Mouse (Mus musculus) small intestine, adult 2 months (tissue): ENCODE measurements around the gene Gm17409. TPM values are rescaled to one million over a fixed set of nuclear protein-coding genes. Genes with fewer than 3 reads are reported as not detected.

Experiments
- H3K27ac ChIP-seq: fragments of 200-500 bp; 2 replicates; pipeline ENCODE4 v1.5.1; 2012; ENCODE audit warnings: low read depth, low read length, control low read depth, inconsistent platforms; ENCODE audit not compliant: insufficient read depth
- H3K27me3 ChIP-seq: fragments of 200-500 bp; 2 replicates; pipeline ENCODE4 v1.6.1; 2012; ENCODE audit warnings: mild to moderate bottlenecking, moderate library complexity, low read length, inconsistent platforms; ENCODE audit not compliant: control insufficient read depth, insufficient read depth
- H3K36me3 ChIP-seq: fragments of 200-500 bp; 2 replicates; pipeline ENCODE4 v1.6.1; 2012; ENCODE audit warnings: mild to moderate bottlenecking, low read length, control low read depth, inconsistent platforms; ENCODE audit not compliant: control insufficient read depth, insufficient read depth
- H3K4me1 ChIP-seq: fragments of 200-500 bp; 2 replicates; pipeline ENCODE4 v1.6.1; 2012; ENCODE audit warnings: low read length, inconsistent platforms, mixed read lengths; ENCODE audit not compliant: control insufficient read depth, insufficient read depth, insufficient read length
- H3K4me3 ChIP-seq: fragments of 200-500 bp; 2 replicates; pipeline ENCODE4 v1.5.1; 2012; ENCODE audit warnings: low read depth, mild to moderate bottlenecking, control low read depth, inconsistent platforms, low read length, moderate library complexity
- CTCF ChIP-seq: fragments of 200-500 bp; IDR thresholded peaks from 2 replicates; pipeline ENCODE4 v1.5.1; 2012; ENCODE audit warnings: low read depth, mild to moderate bottlenecking, control low read depth, inconsistent platforms, low read length, moderate library complexity, mixed read lengths; ENCODE audit not compliant: insufficient replicate concordance, insufficient read length; ENCODE audit errors: extremely low read depth
- POLR2A ChIP-seq: fragments of 200-500 bp; IDR thresholded peaks from 2 replicates; pipeline ENCODE4 v1.6.1; 2012; ENCODE audit warnings: low read depth, mild to moderate bottlenecking, control low read depth, inconsistent platforms, low read length, moderate library complexity
- WGBS: fragments of 180-500 bp; shearing (Covaris S2); methylation state at CpG from one replicate; pipeline ENCODE4 v1.1.7; 2018; 5-methylcytosine and 5-hydroxymethylcytosine counted together
- polyA plus RNA-seq: library from polyadenylated mRNA; depleted of rRNA; stranded (reverse); fragments of >200 nt; gene quantifications from 2 replicates; pipeline ENCODE4 v1.2.3, GENCODE M21; 2012

Gm17409 gene
- polyA plus RNA-seq, 1 experiment, result not detected

DNA sequence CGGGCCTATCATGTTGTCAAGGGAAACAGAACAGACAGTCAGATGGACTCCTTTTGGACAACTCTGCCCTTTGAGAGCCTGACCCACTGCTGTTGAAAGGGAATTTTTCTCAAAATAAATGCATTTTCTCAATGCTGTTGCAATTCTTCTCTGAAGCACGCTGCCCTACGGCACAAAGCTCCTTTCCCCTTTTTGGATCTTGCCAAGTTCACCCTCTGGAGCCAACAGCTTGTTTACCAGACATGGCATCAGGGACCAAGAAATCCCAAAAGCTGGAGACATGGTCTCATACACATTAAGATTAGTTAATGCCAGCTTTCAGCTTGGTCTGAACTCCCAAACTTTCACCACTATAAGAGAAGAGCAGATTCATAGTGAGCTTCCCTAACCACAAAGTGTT, 33.0 kb upstream of the Gm17409 start:
- Histone ChIP-seq H3K4me1 (peaks cover 2% of the 10 kb centered on the region; the same call in 1 of the 2 replicates), H3K36me3 (no peaks in the 10 kb centered on the region), H3K27me3 (no peaks in the 10 kb centered on the region), H3K27ac (no peak overlapping the region), H3K4me3 (no peak overlapping the region)
- TF ChIP-seq CTCF (no peak), POLR2A (no peak)
- 91% methylated on average over 3 of the region's 3 CpGs for WGBS

DNA sequence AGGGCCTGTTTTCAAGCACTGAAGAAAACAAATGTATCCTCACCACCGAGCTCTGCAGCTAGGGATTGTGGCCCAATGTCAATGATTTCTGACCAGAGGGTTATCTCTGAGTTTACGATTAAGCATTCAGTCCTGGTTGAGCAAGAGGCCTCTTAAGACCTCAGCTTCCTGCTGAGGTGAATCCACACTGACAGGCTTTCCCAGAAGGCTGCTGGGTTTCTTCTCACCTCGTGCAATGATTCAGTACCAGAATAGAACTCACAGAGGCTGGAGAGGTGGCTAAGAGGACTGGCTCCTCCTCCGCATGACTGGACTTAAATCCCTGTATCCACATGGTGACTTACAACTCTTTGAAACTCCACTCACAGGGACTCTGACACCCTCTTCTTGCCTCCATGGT, 26.8 kb upstream of the Gm17409 start:
- H3K4me1 ChIP-seq, result no peaks in the 10 kb centered on the region
- H3K36me3 ChIP-seq, result peaks cover 11% of the 10 kb centered on the region
- 61% methylated on average over 4 of the region's 4 CpGs for WGBS
- H3K4me3 ChIP-seq, result no peak overlapping the region
- no peaks in the 10 kb centered on the region for H3K27me3 ChIP-seq
- H3K27ac ChIP-seq, result no peak overlapping the region
- TF ChIP-seq POLR2A, result no peak

DNA sequence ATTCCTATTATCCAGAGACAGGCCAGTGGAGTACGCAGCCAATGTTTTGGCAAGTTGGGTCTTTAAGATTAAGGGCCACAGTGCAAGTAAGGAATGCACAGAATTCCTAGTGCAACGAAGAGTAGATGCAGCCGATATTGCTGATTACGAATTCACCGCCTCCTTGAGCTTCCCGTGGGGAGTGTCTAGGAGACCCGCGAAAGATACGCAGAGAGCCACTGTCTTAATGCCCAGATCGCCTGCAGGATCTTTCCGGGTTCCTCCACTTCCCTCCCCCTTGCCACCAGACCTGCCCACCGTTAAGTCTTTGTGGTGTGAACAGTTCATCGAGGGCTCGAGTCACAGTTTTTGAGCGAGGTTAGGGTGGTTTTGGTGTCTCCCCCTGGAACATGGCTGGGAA, 22.9 kb upstream of the Gm17409 start:
- H3K36me3 ChIP-seq, result peaks cover 12% of the 10 kb centered on the region
- no peak overlapping the region for H3K4me3 ChIP-seq
- H3K4me1 ChIP-seq, result no peaks in the 10 kb centered on the region
- no peaks in the 10 kb centered on the region for H3K27me3 ChIP-seq
- TF ChIP-seq POLR2A (no peak), CTCF (no peak)
- H3K27ac ChIP-seq, result no peak overlapping the region
- 92% methylated on average over 15 of the region's 15 CpGs for WGBS

DNA sequence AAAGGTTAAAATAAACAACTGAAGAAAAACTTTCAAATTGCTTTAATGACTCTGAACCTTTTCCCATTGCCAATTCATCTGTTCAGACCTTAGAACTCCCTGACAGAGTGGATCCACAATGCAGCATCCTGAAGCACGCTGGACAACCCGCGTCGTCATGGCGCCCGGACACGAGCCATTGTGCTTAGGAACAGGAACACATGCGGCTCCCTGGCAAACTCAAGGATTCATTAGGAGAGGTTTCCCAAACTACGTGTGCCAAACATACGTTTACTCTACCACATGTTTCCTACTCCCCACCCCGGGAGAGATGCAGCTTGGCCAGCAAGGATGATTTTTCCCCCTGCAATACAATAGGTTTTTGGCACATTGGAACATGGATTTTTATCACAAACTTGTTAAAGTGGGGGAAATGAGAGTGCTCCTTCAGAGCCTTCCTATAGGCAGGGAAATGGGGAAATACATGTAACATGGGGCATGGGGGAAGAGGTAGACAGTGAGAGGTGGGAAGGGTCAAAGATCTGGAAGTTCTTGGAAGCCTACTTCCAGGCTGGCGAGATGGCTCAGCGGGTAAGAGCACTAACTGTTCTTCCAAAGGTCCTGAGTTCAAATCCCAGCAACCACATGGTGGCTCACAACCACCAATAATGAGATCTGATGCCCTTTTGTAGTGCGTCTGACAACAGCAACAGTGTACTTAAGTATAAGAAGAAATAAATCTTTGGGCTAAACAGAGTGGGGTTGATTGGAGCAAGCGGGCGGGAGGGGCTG, 15.6 kb upstream of the Gm17409 start:
- 91% methylated on average over 16 of the region's 16 CpGs for WGBS
- H3K4me1 ChIP-seq, result no peaks in the 10 kb centered on the region

DNA sequence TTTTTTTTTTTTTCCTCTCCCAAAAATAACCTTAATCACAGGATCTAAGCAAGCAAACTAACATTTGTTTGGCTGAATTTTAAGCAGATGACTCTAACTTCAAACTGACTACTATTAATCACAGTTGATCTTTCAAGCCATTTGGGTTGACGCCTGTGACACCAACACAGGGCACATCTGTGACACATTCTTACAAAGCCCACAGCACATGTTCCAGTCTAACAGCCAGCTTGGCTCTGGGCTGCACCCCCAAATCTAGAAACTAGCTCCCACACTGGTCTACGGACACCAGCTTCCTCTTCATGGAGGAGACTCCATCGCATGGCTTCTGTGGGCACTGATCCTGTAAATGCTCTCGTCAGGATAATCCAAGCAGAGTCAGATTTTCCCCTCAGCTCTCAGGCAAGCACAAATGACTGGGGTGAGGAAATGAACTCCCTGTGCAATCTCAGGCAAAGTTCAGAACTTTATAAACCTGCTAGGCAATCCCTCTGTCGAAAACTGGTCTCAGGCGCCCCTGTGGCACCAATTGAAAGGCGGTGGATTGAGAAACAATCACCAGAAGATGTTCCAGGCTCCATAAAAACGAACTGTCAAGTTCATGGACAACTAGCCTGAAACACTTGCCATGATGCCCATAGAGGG, 13.0 kb upstream of the Gm17409 start:
- Histone ChIP-seq H3K36me3 (peaks cover 11% of the 10 kb centered on the region), H3K27ac (no peak overlapping the region), H3K27me3 (no peaks in the 10 kb centered on the region), H3K4me3 (no peak overlapping the region), H3K4me1 (no peaks in the 10 kb centered on the region)
- TF ChIP-seq CTCF, result no peak
- no peak for TF ChIP-seq POLR2A
- WGBS, result 90% methylated on average over 8 of the region's 8 CpGs

More for the DNA sequence above, 15.6 kb upstream of the Gm17409 start:
- Histone ChIP-seq H3K4me3 (no peak overlapping the region), H3K27me3 (no peaks in the 10 kb centered on the region), H3K36me3 (peaks cover 9% of the 10 kb centered on the region), H3K27ac (no peak overlapping the region)
- TF ChIP-seq CTCF (no peak), POLR2A (no peak)

DNA sequence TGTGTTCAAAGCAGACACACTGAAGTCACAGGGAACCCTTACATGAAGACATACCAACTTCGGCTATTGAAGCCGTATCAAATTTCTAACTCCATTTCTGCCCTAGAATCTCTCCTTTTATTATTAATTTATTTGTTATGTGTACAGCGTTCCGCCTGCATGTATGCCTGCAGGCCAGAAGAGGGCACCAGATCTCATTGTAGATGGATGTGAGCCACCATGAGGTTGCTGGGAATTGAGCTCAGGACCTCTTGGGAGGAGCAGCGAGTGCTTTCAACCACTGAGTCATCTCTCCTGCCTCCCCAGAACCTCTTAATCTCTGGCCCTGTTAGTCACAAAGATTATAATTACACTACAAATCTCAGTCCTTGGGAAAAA, 12.4 kb upstream of the Gm17409 start:
- WGBS, result 94% methylated on average over 5 of the region's 5 CpGs
- Histone ChIP-seq H3K4me1 (no peaks in the 10 kb centered on the region), H3K27ac (no peak overlapping the region), H3K4me3 (no peak overlapping the region), H3K27me3 (no peaks in the 10 kb centered on the region), H3K36me3 (peaks cover 12% of the 10 kb centered on the region)
- no peak for TF ChIP-seq POLR2A
- no peak for TF ChIP-seq CTCF

DNA sequence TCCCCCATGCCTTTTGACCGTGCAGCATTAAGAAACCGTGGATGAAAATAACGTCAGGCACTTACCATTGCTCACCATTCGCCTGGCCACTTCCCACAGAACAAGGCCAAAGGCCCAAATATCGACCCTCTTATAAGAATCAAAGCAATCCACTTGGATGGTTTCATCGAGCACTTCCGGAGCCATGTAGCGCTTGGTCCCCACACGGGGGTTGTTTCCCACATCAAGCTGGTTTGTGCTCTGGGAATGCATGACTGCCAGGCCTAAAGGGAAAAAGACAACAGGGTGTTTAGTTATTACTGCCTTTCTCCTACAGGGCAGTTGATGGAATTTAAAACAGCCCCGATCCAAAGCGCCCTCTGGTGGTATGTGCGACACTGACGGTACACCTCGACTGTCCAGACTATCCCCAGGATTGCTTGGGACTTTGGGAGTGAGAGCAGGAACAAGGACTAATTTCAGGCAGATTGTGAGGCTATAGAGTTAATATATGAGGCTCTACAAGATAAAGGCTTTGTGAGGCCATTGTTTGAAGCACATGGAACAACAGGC, 11.0 kb upstream of the Gm17409 start:
- Histone ChIP-seq H3K27me3 (no peaks in the 10 kb centered on the region), H3K36me3 (peaks cover 19% of the 10 kb centered on the region), H3K27ac (no peak overlapping the region), H3K4me1 (no peaks in the 10 kb centered on the region), H3K4me3 (no peak overlapping the region)
- no peak for TF ChIP-seq POLR2A
- peak; percentile 78; the same call in 1 of the 2 replicates for TF ChIP-seq CTCF
- 83% methylated on average over 14 of the region's 14 CpGs for WGBS
